Mouse (Mus musculus): Measurements from ENCODE around the gene Kat8.

DNA sequence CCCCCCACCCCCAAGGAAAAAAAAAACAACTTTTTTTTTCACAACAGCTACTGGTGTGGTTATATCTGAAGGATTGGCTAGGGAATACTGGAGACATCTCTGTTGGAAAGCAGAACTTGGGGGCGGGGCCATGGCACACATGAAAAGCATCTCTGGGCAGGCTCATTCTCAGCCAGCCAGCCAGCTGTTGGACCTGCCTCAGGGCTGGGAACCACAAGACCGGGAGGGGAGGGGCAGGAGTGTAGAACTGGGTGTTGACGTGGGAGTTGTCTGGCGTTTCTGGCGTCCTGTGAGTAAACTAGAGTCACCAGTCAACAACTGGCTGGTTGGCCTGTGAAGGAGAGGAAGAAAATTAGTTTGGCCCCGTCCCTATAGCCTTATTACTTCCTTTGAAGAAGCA is 26.4 kb upstream of the Kat8 start:
- TF ChIP-seq CTCF (IDR thresholded peaks at IDR 0.05; ENCODE audit: insufficient read depth, low read depth, low read length) (no peak), POLR2A (IDR thresholded peaks at IDR 0.05; ENCODE audit: insufficient read depth, low read depth, low read length) (no peak)

Measured in olfactory bulb, adult 2 months (tissue).